Mouse (Mus musculus) myocyte (in vitro differentiated cells): Measurements from ENCODE around the gene Epha4.

ENCODE experiments used
- CEBPB ChIP-seq: IDR thresholded peaks from 2 replicates; pipeline ENCODE4 v1.6.1; 2011; ENCODE audit warnings: mild to moderate bottlenecking, moderate library complexity; ENCODE audit not compliant: poor library complexity, insufficient read depth, severe bottlenecking
- E2F4 ChIP-seq: IDR thresholded peaks from one replicate; pipeline ENCODE4 v1.6.1; 2011; ENCODE audit warnings: mild to moderate bottlenecking, control low read depth, moderate library complexity; ENCODE audit not compliant: insufficient read depth
- MAX ChIP-seq: IDR thresholded peaks from one replicate; pipeline ENCODE4 v1.6.1; 2011; ENCODE audit warnings: low read depth, mild to moderate bottlenecking, control low read depth
- MYOD1 ChIP-seq, 3 experiments: IDR thresholded peaks; one replicate each; pipeline ENCODE4 v1.6.1; 2011; ENCODE audit warnings: control low read depth in 2 of 3, low read depth in 2 of 3, mild to moderate bottlenecking in 2 of 3, moderate library complexity in 1 of 3; ENCODE audit not compliant: insufficient read length in 2 of 3, control insufficient read depth in 1 of 3
- MYOG ChIP-seq, 3 experiments: IDR thresholded peaks; one replicate each; pipeline ENCODE4 v1.6.1; 2011; ENCODE audit warnings: control low read depth in 2 of 3, low read depth in 2 of 3, mild to moderate bottlenecking in 2 of 3; ENCODE audit not compliant: insufficient read length in 2 of 3, control insufficient read depth in 1 of 3, insufficient read depth in 1 of 3
- POLR2A ChIP-seq: IDR thresholded peaks from one replicate; pipeline ENCODE4 v1.6.1; 2011; ENCODE audit warnings: low read depth, mild to moderate bottlenecking, control low read depth, moderate library complexity; ENCODE audit not compliant: insufficient read length
- POLR2AphosphoS2 ChIP-seq: IDR thresholded peaks from one replicate; pipeline ENCODE4 v1.6.1; 2011; ENCODE audit warnings: low read depth, control low read depth; ENCODE audit not compliant: insufficient read length
- SRF ChIP-seq: IDR thresholded peaks from one replicate; pipeline ENCODE4 v1.6.1; 2011; ENCODE audit warnings: low read depth; ENCODE audit not compliant: control insufficient read depth, insufficient read length
- TCF12 ChIP-seq: IDR thresholded peaks from one replicate; pipeline ENCODE4 v1.6.1; 2011; ENCODE audit warnings: mild to moderate bottlenecking, control low read depth; ENCODE audit not compliant: poor library complexity, insufficient read depth, severe bottlenecking
- TCF3 ChIP-seq: IDR thresholded peaks from one replicate; pipeline ENCODE4 v1.6.1; 2011; ENCODE audit warnings: low read depth, control low read depth; ENCODE audit not compliant: insufficient read length
- USF1 ChIP-seq: IDR thresholded peaks from one replicate; pipeline ENCODE4 v1.6.1; 2011; ENCODE audit warnings: low read depth, mild to moderate bottlenecking, control low read depth, moderate library complexity

DNA sequence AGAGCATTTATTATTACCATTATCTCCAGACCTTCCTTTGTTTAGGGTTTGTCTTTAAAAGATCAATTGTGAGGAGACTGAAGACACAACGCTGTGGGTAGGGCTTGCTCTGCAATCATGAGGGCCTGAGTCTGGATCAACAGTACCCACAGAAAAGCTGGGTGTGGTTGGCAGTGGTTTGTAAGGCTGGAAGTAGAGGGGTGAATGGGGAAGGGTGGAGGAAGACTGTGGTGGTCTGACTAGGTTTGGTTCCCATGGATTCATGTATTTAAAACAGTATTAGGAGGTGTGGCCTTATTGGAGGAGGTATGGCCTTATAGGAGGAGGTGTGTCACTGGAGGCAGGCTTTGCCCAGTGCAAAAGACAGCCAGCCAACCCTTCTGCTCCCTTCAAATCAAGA, 113.4 kb downstream of the Epha4 start:
- TF ChIP-seq MAX (no peak), USF1 (no peak), POLR2A (no peak), TCF12 (no peak), POLR2AphosphoS2 (no peak), E2F4 (no peak), TCF3 (no peak), SRF (no peak), MYOG (IDR thresholded peaks at IDR 0.05; ENCODE audit: control insufficient read depth in 1 of 3, insufficient read depth in 1 of 3, insufficient read length in 2 of 3, low read depth in 2 of 3) (no peak), MYOD1 (IDR thresholded peaks at IDR 0.05; ENCODE audit: control insufficient read depth in 1 of 3, insufficient read length in 2 of 3, low read depth in 2 of 3) (no peak), CEBPB (no peak)
